Mouse (Mus musculus): Measurements from ENCODE around the gene Mllt3.

Gene Mllt3

DNA sequence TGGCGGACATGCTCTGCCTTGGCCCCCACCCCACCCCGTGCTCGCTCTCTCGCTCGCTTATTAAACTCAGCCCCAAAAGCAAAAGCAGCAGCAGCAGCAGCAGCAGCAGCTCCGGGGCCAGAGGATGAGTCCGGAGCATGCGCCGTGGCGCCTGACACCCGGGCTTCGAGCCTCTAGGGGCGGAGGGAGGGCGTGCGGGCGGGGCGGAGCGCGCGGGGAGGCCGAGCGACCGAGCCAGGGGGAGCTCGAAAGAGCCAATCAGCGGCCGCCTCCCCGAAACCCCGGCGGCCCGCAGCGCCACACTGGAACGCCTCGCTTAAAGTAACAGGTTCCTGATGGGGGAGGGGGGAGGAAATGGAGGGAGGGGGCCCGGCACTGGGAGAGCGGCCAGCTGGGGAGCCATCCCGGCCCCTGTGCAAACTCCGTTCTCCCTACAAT lies at the start of gene Mllt3:
Mllt3 (minus strand) TSS at position 149 of the 438 bp plus-strand sequence.
- in situ Hi-C loops (cut with MboI, MseI) = loop anchor here (25.0 kb wide), 1 partner anchor 504 kb away; no protein-coding TSS in a partner anchor

DNA sequence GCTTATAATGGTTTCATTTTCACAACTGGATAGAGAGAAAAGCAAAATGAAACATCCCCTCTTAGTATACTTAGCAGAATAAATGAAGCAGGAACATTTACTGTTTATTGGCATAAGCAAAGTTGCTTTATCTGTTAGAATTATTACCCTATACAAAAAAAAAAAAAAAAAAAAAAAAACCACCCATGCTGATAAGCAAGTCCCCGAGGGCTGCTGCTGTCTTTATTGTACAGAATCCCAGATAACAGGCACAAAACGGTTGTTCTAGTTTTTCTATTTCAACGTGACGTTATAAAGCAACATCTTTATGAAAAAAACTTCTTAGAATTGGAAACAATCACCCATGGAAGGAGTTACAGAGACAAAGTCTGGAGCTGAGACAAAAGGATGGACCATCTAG lies 49.2 kb upstream of the Mllt3 start:
- in situ Hi-C loops (cut with MboI, MseI) = no loop called here

GRCm38 (mm10) chr4:88081885-88082284 lies 48.7 kb upstream of the Mllt3 start:
- in situ Hi-C loops (cut with MboI, MseI) = no loop called here

DNA sequence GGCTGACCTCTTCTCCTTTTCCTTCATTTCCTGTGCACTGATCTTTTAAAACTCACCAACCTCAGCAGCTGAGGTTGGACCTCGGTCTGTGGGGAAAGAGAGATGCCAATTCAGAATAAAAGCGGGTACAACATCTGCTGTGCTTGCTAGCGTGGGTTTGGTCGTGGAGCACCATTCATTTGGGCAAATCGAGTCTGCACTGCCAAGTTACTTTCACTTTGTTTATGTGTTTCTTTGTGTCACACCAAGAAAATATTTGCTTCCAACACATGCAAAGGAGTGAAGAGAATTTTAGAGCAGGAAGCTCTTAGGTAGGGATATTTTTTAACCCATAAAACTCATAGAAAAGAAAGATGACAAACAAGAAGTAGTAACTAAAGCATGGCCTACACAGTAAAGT lies 48.3 kb upstream of the Mllt3 start:
- in situ Hi-C loops (cut with MboI, MseI) = no loop called here

- in situ Hi-C loops (cut with MboI, MseI) = no loop called here
These were observed 45.8 kb upstream of the Mllt3 start for GRCm38 (mm10) chr4:88078983-88079382.

DNA sequence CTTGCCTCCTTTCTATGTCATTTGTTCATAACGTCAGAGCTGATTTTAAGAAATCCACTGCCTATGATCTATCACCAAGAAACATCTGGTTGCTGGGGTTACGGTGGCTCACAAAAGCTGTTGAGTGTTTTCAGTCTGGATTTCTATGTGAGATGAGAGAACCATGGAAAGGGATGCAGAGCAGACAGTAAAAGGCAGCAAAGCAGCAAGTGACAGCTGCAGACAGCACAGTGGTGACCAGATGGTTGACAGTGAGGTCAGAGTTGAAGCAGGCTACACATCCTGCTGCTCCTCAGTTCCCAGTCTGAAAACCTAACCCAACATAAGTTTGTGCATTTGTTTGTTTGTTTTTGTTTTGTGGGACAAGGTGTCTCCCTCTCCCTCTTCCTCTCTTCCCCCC lies 42.2 kb upstream of the Mllt3 start:
- in situ Hi-C loops (cut with MboI, MseI) = no loop called here

GRCm38 (mm10) chr4:88046280-88046679 lies 13.1 kb upstream of the Mllt3 start:
- in situ Hi-C loops (cut with MboI, MseI) = loop anchor here (10.0 to 25.0 kb wide), 2 partner anchors 49 to 491 kb away; partner anchors contain the start of gene Focad

- in situ Hi-C loops (cut with MboI, MseI) = loop anchor here (10.0 to 25.0 kb wide), 2 partner anchors 50 to 492 kb away; partner anchors contain the start of gene Focad
These were observed 12.0 kb upstream of the Mllt3 start for GRCm38 (mm10) chr4:88045151-88045550.

DNA sequence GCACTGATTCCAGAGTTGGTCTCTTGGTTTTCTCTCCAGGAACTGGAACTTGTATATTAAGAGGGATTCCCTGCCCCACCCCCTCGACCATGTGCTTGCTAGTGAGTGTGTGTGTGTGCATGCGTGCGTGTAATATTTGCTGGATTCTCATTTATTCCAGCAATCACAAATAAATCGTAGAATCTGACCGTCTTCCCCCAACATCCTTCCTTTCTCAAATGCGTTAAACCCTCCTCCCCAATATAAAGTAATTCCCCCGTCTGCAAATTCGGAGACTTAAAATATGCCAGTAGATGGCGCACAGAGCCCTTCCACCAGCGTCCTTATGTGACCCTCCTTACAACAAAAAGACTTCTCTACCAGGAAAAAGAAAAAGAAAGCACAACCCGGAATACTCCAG lies 2.2 kb upstream of the Mllt3 start:
- in situ Hi-C loops (cut with MboI, MseI) = loop anchor here (25.0 kb wide), 1 partner anchor 502 kb away; no protein-coding TSS in a partner anchor

- in situ Hi-C loops (cut with MboI, MseI) = loop anchor here (25.0 kb wide), 1 partner anchor 503 kb away; no protein-coding TSS in a partner anchor
These were observed 1.4 kb upstream of the Mllt3 start for GRCm38 (mm10) chr4:88034387-88035157.

DNA sequence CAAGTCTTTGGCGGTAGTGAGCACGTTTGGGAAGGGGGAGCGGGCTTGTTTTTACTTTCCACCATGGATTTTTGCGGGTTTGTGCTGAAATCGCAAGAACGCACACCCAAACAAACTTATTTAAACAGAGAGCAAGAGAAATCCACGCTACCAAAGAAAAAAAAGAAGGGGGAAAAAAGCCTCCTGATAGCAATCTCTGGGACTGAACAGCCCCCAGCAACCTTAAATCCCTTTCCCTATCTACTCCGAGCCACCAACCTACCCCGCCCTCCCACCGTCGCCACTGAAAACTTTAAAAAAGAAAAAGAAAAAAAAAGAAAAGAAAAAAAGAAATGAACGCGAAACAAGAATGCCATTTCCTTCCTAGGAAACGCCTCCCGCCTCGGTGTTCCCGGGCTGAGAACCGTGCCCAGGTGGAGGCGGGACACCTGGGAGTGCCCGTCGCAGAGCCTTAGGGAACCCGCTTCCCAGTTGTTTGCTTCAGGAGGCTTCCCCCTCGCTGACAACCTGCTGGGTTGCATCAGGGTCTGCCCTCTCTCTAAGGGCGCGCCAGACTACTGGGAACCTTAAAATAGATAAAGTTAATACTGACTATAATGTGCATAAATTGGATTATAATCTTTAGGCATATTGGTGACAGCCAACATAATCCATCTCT lies 694 bp upstream of the Mllt3 start:
- in situ Hi-C loops (cut with MboI, MseI) = loop anchor here (25.0 kb wide), 1 partner anchor 503 kb away; no protein-coding TSS in a partner anchor

GRCm38 (mm10) chr4:88032151-88033098 lies 739 bp downstream of the Mllt3 start:
- in situ Hi-C loops (cut with MboI, MseI) = loop anchor here (25.0 kb wide), 1 partner anchor 505 kb away; no protein-coding TSS in a partner anchor

DNA sequence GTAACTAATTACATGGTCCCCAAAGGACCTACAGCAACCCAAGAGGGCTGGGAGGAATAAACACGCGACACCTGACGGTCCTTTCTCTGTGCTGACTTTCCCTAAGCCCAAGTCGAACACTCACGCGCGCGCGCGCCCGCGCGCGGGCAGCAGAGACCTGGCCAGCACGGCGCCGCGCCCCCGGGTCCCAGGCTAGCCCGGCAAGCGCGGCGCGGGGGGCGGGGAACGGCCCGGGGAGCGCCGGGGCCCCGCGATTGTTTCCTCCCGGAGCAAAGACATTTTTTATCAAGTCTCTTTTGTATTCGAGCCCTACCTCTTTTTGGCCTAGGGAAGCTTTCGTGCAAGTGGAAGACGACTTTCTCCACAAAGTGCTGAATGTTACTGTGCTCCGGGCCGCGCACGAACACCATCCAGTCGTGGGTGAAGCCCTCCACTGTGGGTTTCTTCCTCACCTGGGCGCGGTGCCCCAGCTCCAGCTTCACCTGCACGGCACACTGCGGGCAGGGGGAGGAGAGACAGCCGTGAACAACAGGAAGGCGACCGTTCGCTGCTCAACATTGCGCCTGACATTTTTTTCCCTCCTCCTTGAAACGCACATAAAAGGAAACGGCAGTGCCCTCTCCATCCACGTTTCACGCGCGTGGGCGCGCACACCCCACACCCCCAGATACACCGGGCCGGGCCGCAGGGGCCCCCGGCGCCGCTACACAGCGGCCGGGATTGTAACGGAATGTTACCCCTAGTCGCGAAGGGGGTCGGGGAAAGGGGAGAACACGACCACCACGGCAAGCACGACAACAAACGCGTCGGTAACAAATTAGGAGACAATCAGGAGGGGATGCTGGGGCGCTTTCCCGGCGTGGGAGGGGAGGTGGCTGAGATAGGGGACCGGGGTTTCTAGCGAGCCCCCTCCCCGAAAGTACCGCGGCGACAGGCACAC lies 1.7 kb downstream of the Mllt3 start:
- in situ Hi-C loops (cut with MboI, MseI) = loop anchor here (25.0 kb wide), 1 partner anchor 506 kb away; no protein-coding TSS in a partner anchor

DNA sequence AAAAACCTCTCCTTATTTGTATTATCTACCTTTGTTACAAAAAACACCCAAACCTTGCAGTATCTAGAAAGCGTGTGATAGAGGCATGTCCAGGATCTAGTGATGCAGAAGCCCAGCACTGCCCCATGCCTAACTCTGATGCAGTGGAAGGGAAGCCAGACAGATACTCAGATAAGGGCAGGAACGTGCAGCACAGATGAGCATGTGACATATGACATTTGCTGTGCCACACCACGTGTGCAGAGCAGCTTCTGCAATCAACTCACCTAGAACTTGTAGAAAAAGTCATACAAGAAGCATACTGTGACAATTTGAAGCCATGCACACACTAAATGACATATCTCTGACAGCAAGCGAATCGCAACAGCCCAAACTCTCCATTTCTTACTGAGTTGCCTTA lies 9.6 kb downstream of the Mllt3 start:
- in situ Hi-C loops (cut with MboI, MseI) = no loop called here

DNA sequence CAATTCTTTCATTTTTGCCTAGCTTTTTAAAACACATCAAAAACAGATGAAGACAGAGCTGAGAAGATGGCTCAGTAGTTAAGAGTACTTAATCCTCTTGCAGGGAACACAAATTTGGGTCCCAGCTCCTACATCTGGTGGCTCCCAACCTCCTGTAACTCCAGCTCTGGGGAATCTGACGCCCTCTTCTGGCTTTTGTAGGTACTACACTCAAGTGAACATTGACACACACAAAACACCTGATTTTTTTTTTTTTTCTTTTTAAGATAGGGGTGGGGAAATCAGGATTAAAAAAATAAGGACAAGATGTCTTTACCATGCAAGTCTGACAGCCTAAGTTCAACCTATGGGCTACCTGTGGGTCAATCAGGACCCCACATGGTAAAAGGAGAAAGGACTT lies 10.5 kb downstream of the Mllt3 start:
- in situ Hi-C loops (cut with MboI, MseI) = no loop called here

DNA sequence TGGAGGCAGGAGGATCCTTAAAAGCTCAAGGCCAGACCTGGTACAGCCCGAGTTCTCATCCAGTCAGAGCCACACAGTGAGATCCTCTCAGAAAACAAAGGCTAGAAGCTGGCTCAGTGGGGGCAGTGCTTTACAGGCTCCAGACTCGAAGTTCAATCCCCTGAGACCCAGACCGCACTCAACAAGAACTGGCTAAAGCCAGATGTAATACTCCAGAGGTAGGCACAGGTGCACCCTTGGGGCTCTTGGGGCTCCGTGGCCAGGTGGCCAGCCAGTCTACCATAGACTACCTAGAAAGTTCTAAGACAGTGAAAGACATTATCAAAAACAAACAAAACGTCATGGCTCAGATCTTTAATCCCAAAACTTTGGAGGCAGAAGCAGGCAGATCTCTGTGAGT lies 12.7 kb downstream of the Mllt3 start:
- in situ Hi-C loops (cut with MboI, MseI) = no loop called here

DNA sequence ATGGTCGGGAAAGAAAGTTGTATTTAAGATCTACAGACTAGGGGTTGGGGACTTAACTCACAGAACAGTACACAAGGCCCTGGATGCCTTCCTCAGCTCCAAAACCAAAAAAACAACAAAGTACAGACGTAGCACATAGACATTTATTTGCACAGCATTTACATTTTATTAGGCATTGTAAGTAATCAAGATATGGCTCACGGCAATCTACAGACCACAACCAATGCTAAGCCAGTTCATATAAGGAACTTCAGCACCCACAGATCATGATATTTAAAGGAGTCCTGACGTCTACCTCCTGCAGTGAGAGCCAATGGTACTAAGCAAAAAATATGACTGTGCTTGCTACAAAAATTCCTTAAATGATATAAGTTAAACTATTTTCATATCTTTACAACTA lies 13.5 kb downstream of the Mllt3 start:
- in situ Hi-C loops (cut with MboI, MseI) = no loop called here

- in situ Hi-C loops (cut with MboI, MseI) = no loop called here
These were observed 15.5 kb downstream of the Mllt3 start for GRCm38 (mm10) chr4:88017452-88018350.

- in situ Hi-C loops (cut with MboI, MseI) = no loop called here
These were observed 17.4 kb downstream of the Mllt3 start for GRCm38 (mm10) chr4:88015765-88016164.

Data from regulatory T cell (primary cell).